Mouse (Mus musculus) liver, embryonic 14.5 days (tissue): ENCODE data around the gene Cep70.

Source experiments
- CTCF ChIP-seq: IDR thresholded peaks from 2 replicates; pipeline ENCODE4 v1.5.1; 2016; ENCODE audit warnings: antibody characterized with exemption, low read depth, control low read depth
- EP300 ChIP-seq: IDR thresholded peaks from 2 replicates; pipeline ENCODE4 v1.6.1; 2016; ENCODE audit warnings: antibody characterized with exemption, low read depth

DNA sequence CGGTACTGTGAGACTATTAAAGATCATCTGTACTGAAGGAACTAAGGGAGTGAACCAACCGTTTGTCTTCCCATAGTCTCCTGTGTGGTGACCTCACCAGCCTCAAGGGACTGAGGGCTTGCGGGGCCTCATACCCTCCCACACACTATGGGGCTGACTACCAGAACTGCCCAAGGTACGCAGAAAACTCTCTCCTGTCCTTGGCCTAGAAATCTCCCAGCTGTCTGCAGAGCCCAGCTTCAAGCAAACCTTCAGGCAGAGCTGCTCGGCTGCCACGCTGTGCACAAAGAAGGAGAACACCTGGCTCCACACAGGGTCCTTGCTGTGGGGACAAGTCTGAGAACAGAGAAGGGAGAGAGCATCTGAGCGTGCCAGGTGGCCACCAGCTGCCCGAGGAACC, 76.8 kb downstream of the Cep70 start:
- TF ChIP-seq CTCF = no peak
- no peak for TF ChIP-seq EP300
